Mouse (Mus musculus) retina, postnatal 7 days (tissue): ENCODE data around the gene Ccng1.
A peak's percentile ranks its signal among the peaks of the same experiment; 100 is the strongest.

Source experiments
- DNase-seq: peaks from one replicate; pipeline ENCODE4 v3.0.0-alpha.2; 2012; ENCODE audit warnings: low read depth, low spot score

Ccng1 gene

DNA sequence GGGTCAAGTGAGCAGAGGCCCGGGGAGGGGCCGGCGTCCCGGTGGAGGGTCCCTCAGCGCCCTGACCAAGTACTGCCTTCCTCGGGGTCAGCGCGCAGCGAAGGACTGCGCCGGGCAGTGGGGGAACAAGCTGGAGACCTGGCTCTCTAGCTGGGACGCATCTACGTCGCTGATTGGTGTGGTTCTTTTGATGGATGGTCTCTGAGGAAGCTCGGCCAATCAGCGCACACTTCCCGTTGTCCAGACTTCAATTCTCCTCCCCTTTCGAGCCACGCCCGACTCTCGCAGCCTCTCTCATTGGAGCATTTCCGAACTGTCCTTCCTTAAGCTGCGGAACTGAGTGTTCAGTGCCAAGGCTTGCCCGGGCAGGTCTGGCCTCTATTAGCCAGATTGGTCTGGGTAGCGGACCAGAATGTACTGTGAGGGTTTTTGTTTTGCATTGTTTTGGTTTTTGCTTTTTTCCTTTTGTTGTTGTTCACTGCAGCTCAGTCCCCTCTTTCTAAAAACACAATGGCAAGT, at the start of gene Ccng1:
Ccng1 (minus strand) TSS at position 203 of the 519 bp plus-strand sequence.
- peak; percentile 85 for DNase-seq

DNA sequence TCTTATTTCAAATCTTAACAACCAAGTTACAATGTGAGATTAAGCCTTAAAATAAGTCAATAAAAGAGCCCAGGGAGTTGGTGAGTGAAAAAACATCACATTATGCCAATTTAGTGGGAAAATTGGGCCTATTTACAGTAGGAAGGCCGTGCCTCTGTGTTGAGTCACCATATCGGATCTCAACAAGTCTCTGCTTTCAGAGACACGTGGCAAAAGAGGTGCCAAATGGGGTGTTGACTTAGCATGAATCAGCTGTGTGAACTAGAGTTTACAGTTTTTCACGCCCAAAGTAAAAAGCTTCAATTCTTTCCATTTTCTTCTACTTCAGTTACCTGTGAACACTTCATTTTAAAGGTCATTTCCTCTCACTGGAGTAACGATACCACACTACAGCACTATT, 35.2 kb upstream of the Ccng1 start:
- no peak for DNase-seq

DNA sequence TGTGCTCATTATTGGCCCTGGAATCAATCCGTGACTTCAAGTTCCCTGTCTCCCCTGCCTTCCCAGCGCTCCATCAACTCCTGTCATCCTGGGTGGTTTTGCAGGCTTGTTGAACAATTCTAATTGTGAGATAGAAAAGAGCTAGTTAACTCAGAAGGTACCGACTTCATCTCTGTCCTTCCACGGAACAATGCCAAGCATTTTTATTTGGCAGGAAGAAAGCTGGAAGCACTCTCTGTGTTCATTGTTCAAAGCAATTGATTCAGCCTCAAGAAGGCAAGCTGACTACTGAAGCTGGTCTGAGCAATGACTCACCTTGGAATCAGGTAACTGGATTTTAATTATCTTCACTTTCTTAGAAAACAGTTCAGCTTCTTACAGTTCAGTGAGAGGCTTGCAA, 34.6 kb upstream of the Ccng1 start:
- DNase-seq: no peak

DNA sequence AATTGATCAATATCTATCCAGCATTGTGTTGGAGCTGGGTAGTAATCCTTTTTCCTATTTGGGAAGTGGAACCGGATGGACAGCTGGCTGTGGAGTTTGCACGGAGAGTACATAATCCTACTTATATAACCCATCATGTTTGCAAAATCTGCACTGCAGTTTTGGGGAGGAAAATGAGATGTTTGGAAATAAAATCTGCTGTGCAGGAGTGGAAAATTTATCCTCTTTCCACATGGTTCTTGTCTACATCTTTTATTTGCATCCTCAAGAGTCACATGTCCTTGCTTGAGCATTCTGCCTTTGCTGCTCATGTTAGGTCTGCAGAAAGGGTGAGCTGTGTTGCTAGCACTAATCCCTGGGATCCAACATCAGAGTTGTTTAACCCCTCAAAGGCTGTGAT, 31.8 kb upstream of the Ccng1 start:
- DNase-seq: no peak

DNA sequence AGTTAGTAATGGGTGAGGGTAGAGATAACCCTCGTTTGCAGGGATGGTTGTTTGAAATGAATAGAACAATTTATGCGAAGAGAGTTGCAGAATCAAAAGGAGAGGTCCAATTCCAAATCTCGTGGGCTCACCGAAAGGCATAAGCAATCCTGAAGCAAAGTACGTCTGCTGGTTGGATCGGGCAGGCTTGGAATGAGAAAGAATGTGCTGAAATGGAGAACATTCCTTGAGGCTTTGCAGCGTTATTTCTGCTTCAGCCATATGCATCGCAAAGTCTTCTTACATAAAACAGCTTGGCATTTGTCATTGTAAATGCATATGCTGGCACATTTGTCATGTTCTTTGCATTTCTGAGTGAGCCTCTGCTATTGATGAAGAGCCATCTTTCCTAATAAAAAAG, 29.2 kb upstream of the Ccng1 start:
- no peak for DNase-seq

DNA sequence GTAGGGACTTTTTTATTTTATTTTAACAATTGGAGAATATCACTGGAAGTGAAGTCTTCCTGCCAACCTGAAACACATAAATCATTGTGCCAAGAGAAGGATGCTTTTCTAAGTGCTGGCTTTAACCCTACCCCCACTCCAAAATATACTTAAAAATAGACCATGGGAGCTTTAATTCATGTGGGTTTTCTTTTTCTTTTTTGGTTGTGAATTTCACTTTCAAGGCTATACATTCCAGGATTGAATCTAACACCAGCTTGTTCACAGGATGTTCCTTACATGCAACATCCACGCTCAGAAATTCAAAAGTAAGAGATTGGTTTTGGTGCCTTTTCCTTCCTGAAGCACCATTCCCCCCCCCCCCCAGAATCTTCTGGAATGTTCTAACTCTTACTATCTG, 28.2 kb upstream of the Ccng1 start:
- DNase-seq: no peak

DNA sequence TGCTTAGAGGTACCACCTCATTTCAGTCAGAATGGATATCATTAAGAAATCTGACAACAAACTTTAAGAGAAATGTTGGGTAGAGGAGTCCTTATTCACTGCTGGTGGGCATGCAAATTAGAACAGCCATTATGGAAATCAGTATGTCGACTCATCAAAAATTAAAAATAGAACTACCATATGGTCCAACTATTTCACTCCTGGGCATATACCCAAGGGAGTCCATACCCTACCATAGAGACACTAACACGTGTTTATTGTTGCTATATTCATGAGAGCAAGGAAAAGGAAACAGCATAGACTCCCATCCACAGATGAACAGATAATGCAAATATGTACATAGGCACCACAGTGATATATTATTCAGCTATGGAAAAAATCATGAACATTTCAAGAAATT, 26.7 kb upstream of the Ccng1 start:
- DNase-seq: no peak

DNA sequence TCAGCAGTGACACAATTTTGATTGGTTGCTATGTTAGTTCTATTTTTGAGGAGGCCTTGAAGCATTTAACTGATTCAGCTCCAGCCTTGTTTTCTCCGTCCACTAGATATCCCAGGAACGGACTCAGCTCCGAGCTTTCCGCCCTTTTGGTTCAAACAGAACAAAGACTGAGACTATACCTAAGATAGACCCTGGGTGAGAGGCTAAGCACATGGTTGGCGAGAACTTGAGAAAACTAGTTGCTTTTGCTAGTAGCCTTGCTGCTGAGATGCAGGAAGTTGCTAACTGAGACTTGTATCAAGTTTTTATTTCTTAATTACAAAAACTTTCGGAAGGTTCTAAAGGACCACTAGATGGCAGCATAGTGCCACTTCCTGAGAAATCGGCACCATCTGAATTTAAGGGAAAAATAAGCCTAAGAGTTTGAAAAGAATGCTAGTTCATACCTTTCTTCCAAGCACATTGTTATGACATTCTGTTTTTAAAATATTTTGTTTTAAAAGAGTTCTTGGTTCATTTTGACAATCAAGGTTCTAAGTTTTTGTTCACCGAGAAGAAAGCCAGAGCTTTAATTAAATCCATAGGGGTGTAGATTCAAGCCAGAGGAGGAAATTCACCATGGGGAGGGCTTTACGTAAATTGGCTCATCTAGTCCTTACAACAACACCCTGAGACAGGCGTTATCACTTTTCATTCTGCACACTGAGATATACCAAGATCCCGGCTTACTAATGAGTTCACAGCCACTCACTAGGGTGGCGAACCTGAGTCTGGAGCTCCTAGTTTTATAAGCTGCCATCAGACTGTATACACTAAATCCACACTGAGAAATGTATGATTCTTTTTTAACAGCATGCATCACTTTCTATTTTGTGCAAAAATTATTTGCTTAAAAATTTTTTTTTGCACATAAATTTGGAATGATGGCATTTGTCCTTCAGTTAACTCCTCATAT, 20.5 kb upstream of the Ccng1 start:
- peak; percentile 14 for DNase-seq

DNA sequence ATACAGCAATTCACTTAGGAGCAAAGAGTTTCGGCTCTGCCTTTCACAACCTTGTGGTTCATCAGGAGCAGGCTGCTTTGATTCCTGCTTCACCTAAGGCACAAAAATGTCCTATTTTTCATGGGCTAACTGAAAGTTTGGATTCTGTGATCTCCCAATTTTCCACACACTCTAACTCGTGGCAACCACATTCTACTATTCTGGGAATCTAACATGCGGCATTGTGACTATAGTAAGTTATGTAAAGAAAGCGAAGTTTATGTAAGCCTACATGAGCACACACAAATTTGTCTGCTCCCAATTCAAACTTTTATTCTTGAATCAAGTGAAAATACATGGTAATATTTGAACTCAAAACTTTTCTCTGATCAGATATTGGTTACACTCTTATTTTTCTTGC, 9.6 kb upstream of the Ccng1 start:
- no peak for DNase-seq

DNA sequence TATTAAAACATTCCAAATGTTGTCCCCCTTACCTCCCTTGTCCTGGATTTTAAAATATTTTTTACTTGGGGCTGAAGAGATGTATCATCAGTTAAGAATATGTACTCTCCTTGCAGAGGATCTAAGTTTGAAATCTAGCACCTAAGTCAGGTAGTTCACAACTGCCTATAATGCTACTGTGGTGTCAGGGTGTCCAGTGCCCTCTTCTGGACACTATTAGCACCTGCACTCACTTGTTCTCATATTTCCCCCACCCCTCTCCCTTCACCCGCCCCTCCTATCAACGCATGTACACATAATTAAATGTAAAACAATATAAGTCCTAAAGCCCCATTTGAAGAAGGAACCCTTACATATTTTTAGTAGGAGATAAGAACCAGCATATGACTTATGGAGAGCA, 8.3 kb upstream of the Ccng1 start:
- DNase-seq: no peak

DNA sequence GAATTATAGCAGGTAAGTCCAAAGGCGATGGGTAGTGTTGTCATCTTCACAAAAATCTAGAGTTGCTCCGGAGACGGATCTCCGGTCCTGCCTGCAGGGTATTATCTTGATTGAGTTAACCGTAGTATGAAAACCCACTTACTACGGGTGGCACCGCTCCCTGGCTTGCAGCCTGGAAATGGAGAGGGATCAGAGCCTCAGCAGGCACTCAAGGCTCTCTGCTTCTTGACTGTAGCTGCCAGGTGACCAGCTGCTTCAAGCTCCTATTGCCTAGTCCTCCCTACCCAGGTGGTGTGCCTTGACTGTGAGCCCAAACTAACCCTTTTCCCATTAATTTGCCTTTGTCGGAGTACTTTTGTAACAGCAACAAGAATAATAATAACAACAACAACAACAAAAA, 4.8 kb upstream of the Ccng1 start:
- DNase-seq: no peak

DNA sequence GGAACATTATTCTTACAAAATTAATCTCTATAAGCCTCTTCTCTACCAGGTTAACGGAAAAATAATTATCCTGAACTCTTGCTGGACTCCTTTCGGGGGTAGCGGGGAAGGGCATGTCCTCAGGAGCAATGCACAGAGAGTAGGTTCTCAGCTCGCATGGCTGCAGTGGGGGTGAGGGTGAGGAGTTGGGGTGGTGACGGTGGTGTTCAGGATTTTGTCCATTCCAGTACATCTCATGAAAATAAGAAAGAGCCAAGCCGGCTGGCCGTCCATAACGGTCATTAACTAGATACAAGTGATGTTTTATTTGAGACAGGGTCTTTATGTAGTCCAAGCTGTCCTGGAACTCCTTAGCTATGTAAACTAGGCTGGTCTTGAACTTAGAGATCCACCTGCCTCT, 857 bp upstream of the Ccng1 start:
- DNase-seq: no peak

DNA sequence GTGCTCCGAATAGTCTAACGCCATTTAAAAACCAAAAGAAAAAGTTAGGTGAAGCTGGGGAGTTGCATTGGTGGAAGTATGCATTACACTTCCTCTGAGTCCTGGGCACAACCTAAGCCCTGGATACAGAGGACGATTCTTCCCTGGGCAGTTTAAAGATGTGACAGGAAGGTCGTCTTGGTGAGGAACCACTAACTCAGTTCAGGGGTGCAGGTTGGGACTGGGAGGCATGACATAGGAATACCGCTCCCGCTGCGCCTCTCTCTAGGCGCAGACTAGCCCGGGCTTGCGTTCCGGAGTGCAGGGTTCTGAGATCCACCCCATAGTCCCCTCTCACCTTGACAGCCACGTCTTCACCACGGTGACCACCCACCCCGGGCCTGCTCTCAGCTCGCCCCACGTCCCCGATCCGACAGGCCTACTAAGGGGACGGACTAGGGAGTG, 425 bp downstream of the Ccng1 start:
- no peak for DNase-seq

DNA sequence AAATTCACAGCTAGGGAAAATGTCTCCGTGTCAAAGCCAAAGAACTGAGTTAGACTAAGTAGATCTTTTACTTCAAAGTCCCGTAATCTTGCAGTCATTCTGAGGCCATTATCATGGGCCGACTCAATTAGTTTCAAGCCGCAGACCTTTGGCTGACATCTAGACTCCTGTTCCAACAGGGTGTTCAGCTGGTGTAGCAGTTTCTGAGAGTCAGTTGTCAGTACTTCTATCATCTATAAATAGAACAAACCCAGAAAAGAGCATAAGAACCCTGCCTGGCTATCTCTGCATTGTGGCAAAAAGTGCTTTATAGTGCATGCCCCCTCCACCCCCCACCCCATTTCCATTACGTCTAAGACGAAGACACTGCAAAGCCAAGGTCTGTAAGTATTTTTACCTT, 1.3 kb downstream of the Ccng1 start:
- no peak for DNase-seq

DNA sequence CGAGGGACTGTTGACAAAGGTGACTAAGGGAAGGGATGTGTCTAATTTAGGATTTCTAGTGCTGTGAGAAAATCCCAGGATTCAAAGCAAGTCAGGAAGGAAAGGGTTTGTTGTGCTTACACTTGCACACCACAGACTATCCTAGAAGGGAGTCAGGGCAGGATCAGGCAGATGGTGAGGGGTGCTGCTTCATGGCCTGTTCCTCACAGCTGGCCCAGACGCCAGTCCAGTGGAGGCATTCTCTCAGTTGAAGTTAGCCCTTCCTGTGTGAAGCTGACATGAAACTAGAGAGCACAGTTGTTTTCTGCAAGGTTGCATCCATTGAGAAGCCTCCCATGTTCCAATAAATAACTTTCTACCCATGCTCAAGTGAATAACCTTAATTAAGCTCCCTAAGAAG, 7.4 kb downstream of the Ccng1 start:
- no peak for DNase-seq

DNA sequence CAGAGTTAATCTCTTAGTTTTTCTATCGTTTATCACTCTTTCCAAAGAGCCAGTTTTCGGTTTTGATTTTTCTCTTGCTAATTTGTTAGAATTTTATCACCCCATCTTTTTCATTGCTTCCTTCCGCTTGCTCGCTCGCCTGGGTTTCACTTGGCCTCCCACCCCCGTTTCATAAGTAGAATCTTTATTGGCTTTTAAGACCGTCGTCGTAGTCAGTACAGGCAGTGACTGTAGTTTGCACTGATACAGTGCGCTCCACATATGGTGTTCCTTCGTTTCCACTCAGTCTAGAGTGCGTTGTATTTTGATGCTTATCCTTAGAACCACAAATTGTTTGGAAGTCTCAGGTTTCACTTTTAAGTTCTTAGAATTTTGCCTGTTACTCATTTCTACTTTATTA, 8.8 kb downstream of the Ccng1 start:
- DNase-seq: no peak

DNA sequence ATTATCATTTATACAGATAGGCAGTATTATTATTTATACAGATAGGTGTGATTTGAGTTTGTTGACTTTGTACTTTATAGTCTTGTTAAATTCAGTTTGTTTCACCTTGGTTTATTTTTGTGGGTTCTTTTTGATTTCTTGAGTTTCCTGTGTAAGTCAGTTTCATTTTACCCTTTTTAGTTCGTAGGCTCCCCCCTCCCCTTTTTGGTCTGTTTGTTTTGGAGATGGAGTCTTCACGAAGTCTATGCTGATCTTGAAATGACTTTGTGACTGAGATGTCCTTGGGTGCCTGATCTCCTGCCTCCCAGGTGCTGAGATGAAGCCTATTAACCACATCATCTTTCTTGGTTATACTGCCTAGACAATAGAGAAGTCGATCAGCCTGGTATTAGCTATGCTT, 10.8 kb downstream of the Ccng1 start:
- no peak for DNase-seq

DNA sequence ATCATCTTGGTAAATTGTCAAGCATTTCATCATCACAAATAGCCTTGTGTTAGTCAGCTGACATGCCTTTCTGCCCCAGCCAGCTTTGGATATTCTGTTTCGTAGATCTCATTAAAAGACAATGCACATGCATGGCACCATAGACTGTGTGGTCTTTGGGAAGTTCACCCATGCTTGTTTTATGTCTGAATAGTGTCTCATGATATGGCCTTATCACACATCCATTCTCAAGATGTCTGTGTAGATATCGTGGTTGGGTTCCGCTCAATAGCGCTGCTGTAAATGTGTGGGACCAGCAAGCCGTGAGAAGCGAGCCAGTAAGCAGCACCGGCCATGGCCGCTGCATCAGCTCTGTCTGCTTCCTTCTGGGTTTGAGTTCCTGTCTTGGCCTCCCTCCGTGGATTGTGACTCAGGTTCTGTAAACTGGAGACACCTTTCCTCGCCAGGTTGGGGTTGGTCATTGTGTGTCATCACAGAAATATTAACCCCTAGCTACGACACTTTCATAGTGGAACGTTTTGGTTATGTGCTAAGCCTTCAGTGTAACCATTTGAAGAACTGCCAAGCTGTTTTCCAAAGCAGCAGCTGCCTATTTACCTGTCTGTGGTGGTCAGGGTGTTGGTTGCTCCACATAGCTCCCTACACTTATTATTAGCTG, 13.4 kb downstream of the Ccng1 start:
- no peak for DNase-seq

DNA sequence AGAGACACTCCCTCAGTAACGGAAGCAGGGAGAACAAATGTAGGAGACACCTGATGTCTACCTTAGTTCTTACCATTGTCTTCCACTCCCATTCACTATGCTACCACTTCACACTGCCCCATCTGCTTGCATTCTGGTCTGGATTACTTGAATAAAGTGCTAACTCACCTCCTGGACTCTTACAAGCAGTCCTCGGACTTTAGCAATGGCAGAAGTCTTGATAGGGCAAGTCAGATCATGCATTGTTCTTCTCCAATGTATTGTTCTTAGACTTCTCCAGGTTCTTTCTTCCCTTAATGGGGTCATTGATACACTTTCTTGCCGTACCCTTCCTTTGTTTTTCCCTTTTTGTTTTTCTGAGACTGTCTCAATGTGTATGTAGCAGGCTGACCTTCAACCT, 17.7 kb downstream of the Ccng1 start:
- no peak for DNase-seq

DNA sequence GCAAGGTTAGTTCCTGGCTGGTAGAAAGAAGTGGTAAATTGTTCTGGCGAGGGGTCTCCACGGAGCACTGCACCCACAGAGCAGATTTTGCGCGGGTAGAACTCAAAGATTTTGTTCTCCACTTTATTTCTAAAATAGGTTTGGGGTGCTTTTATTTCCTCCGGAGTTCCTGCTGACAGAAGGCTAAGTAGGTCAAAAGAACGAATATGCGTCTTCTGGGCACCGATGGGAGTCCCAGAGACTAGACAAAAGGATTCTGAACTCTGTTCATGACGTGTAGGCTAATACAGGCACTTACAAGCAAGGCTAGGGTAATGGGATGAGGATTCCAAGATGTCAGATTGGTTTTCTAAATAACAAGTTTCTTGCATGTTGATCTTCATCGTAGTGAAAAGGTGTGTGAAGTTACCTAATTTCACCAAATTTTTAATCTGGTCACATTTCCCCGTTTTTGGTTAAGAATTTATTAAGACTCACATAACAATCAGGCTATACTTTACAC, 20.8 kb downstream of the Ccng1 start:
- no peak for DNase-seq

DNA sequence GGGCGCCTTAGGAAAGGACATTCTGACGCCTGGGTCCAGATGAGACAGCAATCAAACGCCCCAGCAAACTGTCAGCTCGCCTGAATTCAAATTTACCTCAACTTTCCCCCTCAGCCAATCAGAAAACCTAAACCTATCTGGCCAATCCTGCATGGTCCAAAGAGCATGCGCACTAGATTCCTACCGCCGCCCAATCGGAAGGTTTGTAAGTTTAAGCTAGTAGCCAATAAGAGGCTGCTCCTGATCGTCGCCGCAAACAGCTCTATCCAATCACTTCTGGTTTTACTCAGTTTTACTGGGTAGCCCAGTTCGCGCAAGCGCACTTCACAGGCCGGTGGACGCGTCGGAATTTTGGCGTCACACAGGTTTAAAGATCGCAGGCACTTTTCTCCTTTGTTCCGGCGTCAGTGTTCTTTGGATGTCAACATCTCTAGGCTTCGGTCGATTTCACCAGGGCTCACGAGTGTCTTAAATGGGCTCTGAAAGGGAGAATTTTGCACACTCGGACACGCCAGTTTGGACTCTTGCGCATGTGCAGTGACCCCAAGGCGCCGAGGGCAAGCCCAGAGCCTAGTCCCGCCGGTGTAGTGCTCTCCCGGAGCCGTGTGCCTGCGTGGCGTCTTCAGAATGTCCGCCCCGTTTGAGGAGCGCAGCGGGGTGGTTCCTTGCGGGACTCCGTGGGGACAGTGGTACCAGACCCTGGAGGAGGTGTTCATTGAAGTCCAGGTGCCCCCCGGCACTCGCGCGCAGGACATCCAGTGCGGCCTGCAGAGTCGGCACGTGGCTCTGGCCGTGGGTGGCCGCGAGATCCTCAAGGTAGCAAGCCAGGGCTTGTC, 21.6 kb downstream of the Ccng1 start, which contains the start of the genes Hmmr and Nudcd2:
Hmmr (minus strand) TSS at position 84 of the 836 bp plus-strand sequence.
Nudcd2 (plus strand) TSS at position 329 of the 836 bp plus-strand sequence.
- peak; percentile 96 for DNase-seq

DNA sequence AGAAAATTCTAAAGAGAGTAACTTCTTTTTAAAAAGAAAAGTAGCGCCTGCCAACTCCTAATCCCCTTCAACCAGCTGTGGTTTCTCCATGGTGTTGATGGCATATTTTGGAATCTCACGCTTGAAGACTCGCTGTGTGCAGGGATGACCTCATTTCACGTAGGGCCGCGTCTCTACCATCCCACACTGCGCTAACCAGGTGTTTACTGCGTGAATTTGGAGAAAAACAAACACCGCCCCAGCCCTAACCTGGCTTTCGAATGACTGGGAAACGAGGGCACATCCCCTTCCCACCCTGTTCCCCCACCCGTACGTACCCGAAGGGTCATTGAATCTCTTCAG, 22.1 kb downstream of the Ccng1 start:
- no peak for DNase-seq
